Mouse (Mus musculus): ENCODE results near the gene Myl7. TPM values are rescaled to one million over a fixed set of nuclear protein-coding genes. Genes with fewer than 3 reads are reported as not detected.

Myl7 gene
- 0.54 and 1.5 TPM in 2 replicates for polyA plus RNA-seq (2015; fragmentation: Nextera tagmentation; extraction: Ambion mirVana)

GRCm38 (mm10) chr11:5898531-5898930 lies at the start of gene Myl7:
Myl7 (minus strand) TSS chr11:5898782.

GRCm38 (mm10) chr11:5877921-5878526 lies 20.6 kb downstream of the Myl7 start, which contains the start of gene Pold2:
Pold2 (minus strand) TSS chr11:5878292.

GRCm38 (mm10) chr11:5861678-5862393 lies 36.7 kb downstream of the Myl7 start, which contains the start of gene Aebp1:
Aebp1 (plus strand) TSS chr11:5861947.

Other genes with a start within 250 kb of the Myl7 start
- 175 and 186 TPM in 2 replicates for gene Mrps24, start 183.1 kb downstream of the Myl7 start, polyA plus RNA-seq (2015; fragmentation: Nextera tagmentation; extraction: Ambion mirVana)
- 22.0 and 23.2 TPM in 2 replicates for gene Urgcp, start 136.4 kb downstream of the Myl7 start, polyA plus RNA-seq (2015; fragmentation: Nextera tagmentation; extraction: Ambion mirVana)
- gene Dbnl, start 110.3 kb downstream of the Myl7 start, polyA plus RNA-seq (2015; fragmentation: Nextera tagmentation; extraction: Ambion mirVana) = 37.9 and 47.7 TPM in 2 replicates
- 3,377 and 3,488 TPM in 2 replicates for gene Pgam2, start 95.0 kb downstream of the Myl7 start, polyA plus RNA-seq (2015; fragmentation: Nextera tagmentation; extraction: Ambion mirVana)
- 3.2 and 3.7 TPM in 2 replicates for gene Polm, start 60.8 kb downstream of the Myl7 start, polyA plus RNA-seq (2015; fragmentation: Nextera tagmentation; extraction: Ambion mirVana)
- gene Aebp1, start 36.8 kb downstream of the Myl7 start, polyA plus RNA-seq (2015; fragmentation: Nextera tagmentation; extraction: Ambion mirVana) = 21.6 and 28.4 TPM in 2 replicates
- gene Pold2, start 20.5 kb downstream of the Myl7 start, polyA plus RNA-seq (2015; fragmentation: Nextera tagmentation; extraction: Ambion mirVana) = 55.5 and 56.7 TPM in 2 replicates
- gene Gck, start 51.3 kb upstream of the Myl7 start, polyA plus RNA-seq (2015; fragmentation: Nextera tagmentation; extraction: Ambion mirVana) = 0.26 and 0.28 TPM in 2 replicates
- 21.4 and 26.2 TPM in 2 replicates for gene Ykt6, start 56.9 kb upstream of the Myl7 start, polyA plus RNA-seq (2015; fragmentation: Nextera tagmentation; extraction: Ambion mirVana)
- 86.4 and 93.6 TPM in 2 replicates for gene Camk2b, start 167.6 kb upstream of the Myl7 start, polyA plus RNA-seq (2015; fragmentation: Nextera tagmentation; extraction: Ambion mirVana)